Comparison of ENCODE assay signal across 8 mouse cellular contexts in genomic region chr12:77177811-77178578, GRCm38 (mm10). TPM values are rescaled to one million over a fixed set of nuclear protein-coding genes. Genes with fewer than 3 reads are reported as not detected.
DNase-seq lines count a peak whose midpoint lies in the region; ATAC-seq and TF ChIP-seq lines count a peak whose summit lies in the region.

No protein-coding gene starts in this region.

- DNase-seq in gastrocnemius, adult 2 months = no peak
- no peak for DNase-seq in gastrocnemius, adult 8-10 months (ENCODE audit: low spot score in 2 of 2)
- peak; percentile 94 for DNase-seq in kidney, adult 9 months
- DNase-seq in cerebellum, adult 9-11 months = no peak
- no peak for DNase-seq in right cerebral cortex, postnatal 36 days (ENCODE audit: low spot score in 2 of 2)
- no peak for DNase-seq in left cerebral cortex, postnatal 10 days (ENCODE audit: extremely low spot score in 1 of 2, low spot score in 2 of 2)

- peak; percentile 67 for ATAC-seq in activated CD4-positive, CD25-positive, alpha-beta regulatory T cell, adult 4 months
- peak; percentile 66 for ATAC-seq in megakaryocyte progenitor cell, adult 5-6 weeks (replicated peaks; ENCODE audit: poor library complexity)

- peak overlapping the region; percentile 20 for H3K27ac ChIP-seq in gastrocnemius, adult 2 months

- intact Hi-C loops in gastrocnemius, adult 2 months (cut with DNase I) = no loop called here
- intact Hi-C loops in left cerebral cortex, postnatal 10 days (cut with DNase I) = no loop called here

- H3K4me3 ChIP-seq in gastrocnemius, adult 2 months = no peak overlapping the region

- no peak for TF ChIP-seq CTCF in gastrocnemius, adult 2 months (IDR thresholded peaks at IDR 0.05)

RNA-seq across cellular contexts. Expression of gene Fut8, which starts 59.9 kb away (rescaled TPM):
- 10 to 100 TPM; 14.9 to 16.5 TPM for total RNA-seq in gastrocnemius, adult 2 months (2021)
- 10 to 100 TPM; 16.9 to 22.7 (median 18.7) TPM for total RNA-seq in gastrocnemius, adult 8-10 months (2022)
- 10 to 100 TPM; 16.1 to 17.9 TPM for polyA plus RNA-seq in activated CD4-positive, CD25-positive, alpha-beta regulatory T cell, adult 4 months (2017; shearing (Covaris generic))
- total RNA-seq in megakaryocyte progenitor cell, adult 5-6 weeks (2015) = 158 and 172 TPM in 2 replicates
- 119 and 151 TPM in 2 replicates for total RNA-seq in megakaryocyte progenitor cell, adult 5-6 weeks (2017)
- 10 to 100 TPM; 82.3 to 91.0 TPM for total RNA-seq in left cerebral cortex, postnatal 10 days (2021)
